In the genomic region with DNA sequence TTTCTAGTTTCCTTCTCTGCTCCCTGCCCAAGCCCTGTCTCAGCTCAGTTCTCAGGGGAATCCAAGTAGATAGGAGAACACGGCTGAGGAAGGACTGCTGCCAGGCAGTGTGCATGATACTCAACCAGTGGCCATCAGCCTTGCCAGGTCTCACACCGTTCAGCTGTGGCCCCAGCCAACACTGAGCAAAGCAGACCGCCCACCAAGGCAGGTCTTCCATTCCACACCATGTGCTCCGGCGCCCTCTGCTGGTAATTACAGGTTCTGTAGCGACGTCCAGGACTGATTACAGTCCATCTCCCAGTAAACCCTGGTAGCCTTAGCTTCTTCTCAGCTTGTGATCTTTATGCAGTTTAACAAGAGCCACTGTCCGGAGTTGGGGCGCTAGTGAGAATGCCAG, we compare ENCODE assay signal across 9 mouse cellular contexts.
A peak's percentile ranks its signal among the peaks of the same experiment; 100 is the strongest.
DNase-seq lines count a peak whose midpoint lies in the region; ATAC-seq and TF ChIP-seq lines count a peak whose summit lies in the region.
"Had no signal": no experiment of that assay in that cellular context is flagged by ENCODE, and none has a peak within 500 bp of the region (broad histone marks: within the 10 kb centered on the region; RNA-seq: fewer than 3 reads in every experiment).

No protein-coding gene starts in this region.

- WGBS in midbrain, embryonic 10.5 days, result 18% methylated on average over 9 of the region's 9 CpGs
- WGBS in midbrain, embryonic 15.5 days, result 14% methylated on average over 9 of the region's 9 CpGs
- WGBS in forebrain, postnatal 0 days, result 15% methylated on average over 9 of the region's 9 CpGs
- WGBS in intestine, embryonic 15.5 days, result 23% methylated on average over 9 of the region's 9 CpGs
- 16% methylated on average over 9 of the region's 9 CpGs for WGBS in liver, adult 2 months

- no peak overlapping the region for H3K9ac ChIP-seq in midbrain, embryonic 15.5 days
- H3K9ac ChIP-seq in forebrain, postnatal 0 days, result no peak overlapping the region
- H3K9ac ChIP-seq in intestine, embryonic 15.5 days, result no peak overlapping the region
- H3K9ac ChIP-seq in liver, adult 2 months (ENCODE audit: low read depth, low read length), result no peak overlapping the region

- no peaks in the 10 kb centered on the region for H3K36me3 ChIP-seq in midbrain, embryonic 10.5 days
- no peaks in the 10 kb centered on the region for H3K36me3 ChIP-seq in midbrain, embryonic 15.5 days (replicated peaks)
- no peaks in the 10 kb centered on the region for H3K36me3 ChIP-seq in forebrain, postnatal 0 days (ENCODE audit: insufficient read depth)
- H3K36me3 ChIP-seq in intestine, embryonic 15.5 days, result no peaks in the 10 kb centered on the region
- no peaks in the 10 kb centered on the region for H3K36me3 ChIP-seq in liver, adult 2 months (ENCODE audit: control insufficient read depth, insufficient read depth, low read length)

- H3K79me2 ChIP-seq in liver, adult 2 months (ENCODE audit: control insufficient read depth, insufficient read depth, low read length), result no peaks in the 10 kb centered on the region

- peaks cover 20% of the 10 kb centered on the region for H3K4me1 ChIP-seq in midbrain, embryonic 10.5 days
- peaks cover 12% of the 10 kb centered on the region; the same call in 1 of the 2 replicates for H3K4me1 ChIP-seq in midbrain, embryonic 15.5 days
- H3K4me1 ChIP-seq in forebrain, postnatal 0 days (ENCODE audit: insufficient read depth), result peaks cover 12% of the 10 kb centered on the region; the same call in 1 of the 2 replicates
- H3K4me1 ChIP-seq in intestine, embryonic 15.5 days (replicated peaks), result peaks cover 4% of the 10 kb centered on the region; the same call in 1 of the 2 replicates
- H3K4me1 ChIP-seq in liver, adult 2 months (ENCODE audit: control insufficient read depth, insufficient read depth, low read length), result no peaks in the 10 kb centered on the region

- no peaks in the 10 kb centered on the region for H3K9me3 ChIP-seq in midbrain, embryonic 10.5 days (replicated peaks)
- H3K9me3 ChIP-seq in midbrain, embryonic 15.5 days, result no peaks in the 10 kb centered on the region
- no peaks in the 10 kb centered on the region for H3K9me3 ChIP-seq in forebrain, postnatal 0 days (ENCODE audit: low read length)
- H3K9me3 ChIP-seq in intestine, embryonic 15.5 days, result no peaks in the 10 kb centered on the region

- peaks cover 25% of the 10 kb centered on the region for H3K27me3 ChIP-seq in midbrain, embryonic 10.5 days (ENCODE audit: low read depth, poor library complexity, severe bottlenecking)
- no peaks in the 10 kb centered on the region for H3K27me3 ChIP-seq in midbrain, embryonic 15.5 days (replicated peaks)
- no peaks in the 10 kb centered on the region for H3K27me3 ChIP-seq in forebrain, postnatal 0 days (ENCODE audit: insufficient read depth, low read length)
- H3K27me3 ChIP-seq in intestine, embryonic 15.5 days (replicated peaks), result no peaks in the 10 kb centered on the region
- H3K27me3 ChIP-seq in liver, adult 2 months (ENCODE audit: control insufficient read depth, insufficient read depth, low read length), result no peaks in the 10 kb centered on the region

- DNase-seq in midbrain, embryonic 10.5 days (ENCODE audit: low spot score), result peak; percentile 72
- peak; percentile 55 for DNase-seq in brain, adult 2 months (ENCODE audit: low read depth, low spot score)
- peak; percentile 52 for DNase-seq in forebrain, postnatal 0 days
- peak; percentile 39 for DNase-seq in liver, adult 2 months (ENCODE audit: extremely low read depth, low read depth, low spot score)
- DNase-seq in retina, embryonic 14.5 days (ENCODE audit: low spot score), result peak; percentile 74
- peak; percentile 77 for DNase-seq in urinary bladder, postnatal 14 days (ENCODE audit: low spot score)

- H3K4me2 ChIP-seq in midbrain, embryonic 15.5 days, result no peak overlapping the region
- H3K4me2 ChIP-seq in forebrain, postnatal 0 days (ENCODE audit: low read depth), result no peak overlapping the region
- no peak overlapping the region for H3K4me2 ChIP-seq in intestine, embryonic 15.5 days (replicated peaks)

- no peak overlapping the region for H3K4me3 ChIP-seq in midbrain, embryonic 10.5 days
- no peak overlapping the region for H3K4me3 ChIP-seq in midbrain, embryonic 15.5 days
- H3K4me3 ChIP-seq in forebrain, postnatal 0 days (ENCODE audit: low read depth, low read length), result no peak overlapping the region
- H3K4me3 ChIP-seq in intestine, embryonic 15.5 days (replicated peaks), result no peak overlapping the region
- no peak overlapping the region for H3K4me3 ChIP-seq in liver, adult 2 months (ENCODE audit: insufficient read depth, low read depth, low read length)
- H3K4me3 ChIP-seq: erythroblast, embryonic 14.5 days had no signal

- no peak for ATAC-seq in midbrain, embryonic 15.5 days (replicated peaks)
- ATAC-seq in forebrain, postnatal 0 days, result peak; percentile 39; the same call in 1 of the 2 replicates
- ATAC-seq in intestine, embryonic 15.5 days, result 0 out of 2 replicates have a peak, but pooled peaks have one; percentile 29

- H3K27ac ChIP-seq in midbrain, embryonic 10.5 days (replicated peaks), result no peak overlapping the region
- H3K27ac ChIP-seq in midbrain, embryonic 15.5 days, result no peak overlapping the region
- no peak overlapping the region for H3K27ac ChIP-seq in forebrain, postnatal 0 days (ENCODE audit: low read depth, low read length)
- no peak overlapping the region for H3K27ac ChIP-seq in intestine, embryonic 15.5 days
- no peak overlapping the region for H3K27ac ChIP-seq in liver, adult 2 months (replicated peaks; ENCODE audit: insufficient read depth, low read depth, low read length)

- TF ChIP-seq CTCF in forebrain, postnatal 0 days (IDR thresholded peaks at IDR 0.05; ENCODE audit: low read depth), result peak; percentile 61
- peak; percentile 78 for TF ChIP-seq CTCF in liver, adult 2 months (IDR thresholded peaks at IDR 0.05; ENCODE audit: low read depth, low read length)

- TF ChIP-seq POLR2A in liver, adult 2 months (IDR thresholded peaks at IDR 0.05; ENCODE audit: extremely low read depth, insufficient read depth, low read length), result no peak
